Mouse (Mus musculus): ENCODE data around the gene Mfap1a. TPM values are rescaled to one million over a fixed set of nuclear protein-coding genes. Genes with fewer than 3 reads are reported as not detected.
A peak's percentile ranks its signal among the peaks of the same experiment; 100 is the strongest.
"Not testable (repeated sequence)": the region's sequence is repeated elsewhere in the genome, so short reads cannot be mapped to it uniquely, and the experiment has no call there.

The Mfap1a gene
- polyA plus RNA-seq, 1 experiment, result 4.7 TPM

- no peak overlapping the region for H3K27ac ChIP-seq (ENCODE audit: control insufficient read depth, insufficient read depth, low read length)
- WGBS, result 92% methylated on average over 2 of the region's 2 CpGs
- H3K36me3 ChIP-seq (ENCODE audit: control insufficient read depth, insufficient read depth, low read length), result peaks cover 7% of the 10 kb centered on the region; the same call in 1 of the 2 replicates
- DNase-seq, result no peak
- no peaks in the 10 kb centered on the region for H3K27me3 ChIP-seq (ENCODE audit: control insufficient read depth, insufficient read depth, low read length)
- no peaks in the 10 kb centered on the region; the same call in 1 of the 2 replicates for H3K4me1 ChIP-seq (replicated peaks; ENCODE audit: control insufficient read depth, insufficient read depth, low read length)
- TF ChIP-seq POLR2A (IDR thresholded peaks at IDR 0.05; ENCODE audit: control insufficient read depth, extremely low read depth, insufficient read depth, low read length, poor library complexity) (no peak), CTCF (IDR thresholded peaks at IDR 0.05; ENCODE audit: borderline replicate concordance, control insufficient read depth, extremely low read depth, insufficient read depth, low read length, poor library complexity) (no peak)
- H3K4me3 ChIP-seq (ENCODE audit: control insufficient read depth, insufficient read depth, low read length), result no peak overlapping the region
Observed at GRCm38 (mm10) chr2:121507951-121508330, 1.5 kb upstream of the Mfap1a start.

- Histone ChIP-seq H3K36me3 (ENCODE audit: control insufficient read depth, insufficient read depth, low read length) (0 out of 2 replicates have a peak, but pooled peaks cover 3% of the 10 kb centered on the region), H3K27me3 (ENCODE audit: control insufficient read depth, insufficient read depth, low read length) (no peaks in the 10 kb centered on the region), H3K4me1 (replicated peaks; ENCODE audit: control insufficient read depth, insufficient read depth, low read length) (no peaks in the 10 kb centered on the region; the same call in 1 of the 2 replicates), H3K4me3 (ENCODE audit: control insufficient read depth, insufficient read depth, low read length) (no peak overlapping the region), H3K27ac (ENCODE audit: control insufficient read depth, insufficient read depth, low read length) (no peak overlapping the region)
- 4% methylated on average over 12 of the region's 12 CpGs for WGBS
- no peak for DNase-seq
- TF ChIP-seq POLR2A (IDR thresholded peaks at IDR 0.05; ENCODE audit: control insufficient read depth, extremely low read depth, insufficient read depth, low read length, poor library complexity), result no peak
- no peak for TF ChIP-seq CTCF (IDR thresholded peaks at IDR 0.05; ENCODE audit: borderline replicate concordance, control insufficient read depth, extremely low read depth, insufficient read depth, low read length, poor library complexity)
Observed at GRCm38 (mm10) chr2:121507173-121507950, 897 bp upstream of the Mfap1a start.

DNA sequence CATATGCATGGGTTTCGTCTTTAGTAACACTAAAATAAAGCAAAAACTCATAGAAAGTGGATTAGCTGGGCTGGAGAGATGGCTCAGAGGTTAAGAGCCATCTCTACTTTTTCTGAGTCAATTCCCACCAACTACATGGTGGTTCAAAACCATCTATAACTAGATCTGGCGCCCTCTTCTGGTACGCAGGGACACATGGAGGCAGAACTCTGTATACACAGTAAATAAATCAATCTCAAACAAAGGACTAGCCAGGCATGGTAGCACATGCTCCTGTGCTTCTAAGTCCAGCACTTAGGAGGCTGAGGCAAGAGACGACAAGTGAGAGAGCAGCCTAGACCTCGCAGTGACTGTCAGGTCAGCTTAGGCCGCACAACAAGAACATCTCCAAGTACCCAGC, 4.9 kb downstream of the Mfap1a start:
- not testable (repeated sequence) for DNase-seq; H3K27me3 ChIP-seq (ENCODE audit: control insufficient read depth, insufficient read depth, low read length); H3K4me1 ChIP-seq (replicated peaks; ENCODE audit: control insufficient read depth, insufficient read depth, low read length); H3K27ac ChIP-seq (ENCODE audit: control insufficient read depth, insufficient read depth, low read length); H3K4me3 ChIP-seq (ENCODE audit: control insufficient read depth, insufficient read depth, low read length); H3K36me3 ChIP-seq (ENCODE audit: control insufficient read depth, insufficient read depth, low read length)
- WGBS, result 92% methylated on average over 2 of the region's 6 CpGs

GRCm38 (mm10) chr2:121484403-121484802, 22.1 kb downstream of the Mfap1a start:
- H3K27me3 ChIP-seq (ENCODE audit: control insufficient read depth, insufficient read depth, low read length); DNase-seq: not testable (repeated sequence)
- WGBS, result 89% methylated on average over 2 of the region's 2 CpGs

DNA sequence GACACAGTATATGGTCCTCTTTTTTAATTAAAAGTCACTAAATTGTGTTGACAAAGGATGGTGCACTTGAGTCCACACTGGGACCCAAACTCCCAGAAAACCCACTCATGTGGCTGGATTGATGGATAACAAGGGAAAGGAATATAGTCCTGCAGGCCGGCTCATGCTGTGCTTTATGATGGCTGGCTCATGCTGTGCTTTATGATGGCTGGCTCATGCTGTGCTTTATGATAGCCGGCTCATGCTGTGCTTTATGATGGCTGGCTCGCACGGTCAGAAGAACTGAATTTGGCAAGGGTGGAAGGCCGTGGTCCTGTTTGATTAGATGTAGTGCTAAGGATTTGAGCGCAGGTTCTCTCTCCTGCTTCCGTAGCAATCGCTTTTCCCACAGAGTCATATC, 22.9 kb downstream of the Mfap1a start:
- DNase-seq, result no peak
- H3K27me3 ChIP-seq (ENCODE audit: control insufficient read depth, insufficient read depth, low read length), result no peaks in the 10 kb centered on the region
- no peaks in the 10 kb centered on the region for H3K4me1 ChIP-seq (replicated peaks; ENCODE audit: control insufficient read depth, insufficient read depth, low read length)
- H3K36me3 ChIP-seq (ENCODE audit: control insufficient read depth, insufficient read depth, low read length), result no peaks in the 10 kb centered on the region
- TF ChIP-seq CTCF (IDR thresholded peaks at IDR 0.05; ENCODE audit: borderline replicate concordance, control insufficient read depth, extremely low read depth, insufficient read depth, low read length, poor library complexity) (no peak), POLR2A (IDR thresholded peaks at IDR 0.05; ENCODE audit: control insufficient read depth, extremely low read depth, insufficient read depth, low read length, poor library complexity) (no peak)
- WGBS, result 92% methylated on average over 8 of the region's 8 CpGs
- no peak overlapping the region for H3K27ac ChIP-seq (ENCODE audit: control insufficient read depth, insufficient read depth, low read length)
- no peak overlapping the region for H3K4me3 ChIP-seq (ENCODE audit: control insufficient read depth, insufficient read depth, low read length)

More at GRCm38 (mm10) chr2:121484403-121484802, 22.1 kb downstream of the Mfap1a start:
- not testable (repeated sequence) for H3K4me3 ChIP-seq (ENCODE audit: control insufficient read depth, insufficient read depth, low read length); H3K27ac ChIP-seq (ENCODE audit: control insufficient read depth, insufficient read depth, low read length); H3K4me1 ChIP-seq (replicated peaks; ENCODE audit: control insufficient read depth, insufficient read depth, low read length); H3K36me3 ChIP-seq (ENCODE audit: control insufficient read depth, insufficient read depth, low read length)

DNA sequence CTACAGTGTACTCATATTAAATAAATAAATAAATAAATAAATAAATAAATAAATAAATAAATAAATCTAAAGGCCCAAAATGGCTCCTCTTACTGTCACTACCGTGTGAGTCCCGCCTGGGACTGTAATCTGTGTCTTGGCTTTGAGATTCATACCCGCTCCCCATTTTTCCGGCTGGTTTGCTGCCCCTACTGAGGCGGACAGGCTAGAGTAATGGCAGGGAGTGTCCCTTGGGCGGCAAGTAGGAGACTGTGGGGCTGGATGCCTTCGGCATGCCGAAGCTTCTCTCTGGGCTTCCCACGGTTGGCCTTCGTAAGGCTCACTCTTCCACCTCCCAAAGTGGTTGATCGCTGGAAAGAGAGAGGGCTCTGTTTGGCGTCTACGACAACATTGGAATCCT, 25.5 kb downstream of the Mfap1a start:
- H3K36me3 ChIP-seq (ENCODE audit: control insufficient read depth, insufficient read depth, low read length); DNase-seq; H3K4me1 ChIP-seq (replicated peaks; ENCODE audit: control insufficient read depth, insufficient read depth, low read length); H3K27ac ChIP-seq (ENCODE audit: control insufficient read depth, insufficient read depth, low read length); H3K4me3 ChIP-seq (ENCODE audit: control insufficient read depth, insufficient read depth, low read length); H3K27me3 ChIP-seq (ENCODE audit: control insufficient read depth, insufficient read depth, low read length): not testable (repeated sequence)
- 91% methylated on average over 13 of the region's 13 CpGs for WGBS

DNA sequence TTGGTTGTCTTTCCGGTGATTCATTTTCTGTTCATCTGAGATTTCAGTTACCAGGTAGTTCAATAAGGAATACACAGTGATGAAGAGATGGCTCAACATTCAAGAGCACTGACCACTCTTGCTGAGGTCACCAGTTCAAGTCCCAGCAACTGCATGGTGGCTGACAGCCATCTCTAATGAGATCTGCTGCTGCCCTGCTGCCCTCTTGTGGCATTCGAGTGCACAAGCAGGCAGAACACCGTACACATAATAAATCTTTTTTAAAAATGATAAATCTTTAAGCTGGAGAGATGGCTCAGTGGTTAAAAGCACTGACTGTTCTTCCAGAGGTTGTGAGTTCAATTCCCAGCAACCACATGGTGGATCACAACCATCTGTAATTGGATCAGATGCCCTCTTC, 26.0 kb downstream of the Mfap1a start:
- Histone ChIP-seq H3K4me1 (replicated peaks; ENCODE audit: control insufficient read depth, insufficient read depth, low read length) (no peaks in the 10 kb centered on the region), H3K27me3 (ENCODE audit: control insufficient read depth, insufficient read depth, low read length) (no peaks in the 10 kb centered on the region), H3K4me3 (ENCODE audit: control insufficient read depth, insufficient read depth, low read length) (no peak overlapping the region), H3K36me3 (ENCODE audit: control insufficient read depth, insufficient read depth, low read length) (no peaks in the 10 kb centered on the region), H3K27ac (ENCODE audit: control insufficient read depth, insufficient read depth, low read length) (no peak overlapping the region)
- DNase-seq, result peak; percentile 43
- TF ChIP-seq CTCF (IDR thresholded peaks at IDR 0.05; ENCODE audit: borderline replicate concordance, control insufficient read depth, extremely low read depth, insufficient read depth, low read length, poor library complexity), result no peak
- TF ChIP-seq POLR2A (IDR thresholded peaks at IDR 0.05; ENCODE audit: control insufficient read depth, extremely low read depth, insufficient read depth, low read length, poor library complexity), result no peak
- WGBS, result 46% methylated on average over 3 of the region's 3 CpGs

Measured in thymus, adult 2 months (tissue).